Mouse (Mus musculus): ENCODE results near the gene Wdr73.

Wdr73 gene

GRCm38 (mm10) chr7:80860227-80860626 is 40.8 kb downstream of the Wdr73 start:
- intact Hi-C loops (cut with DNase I), result no loop called here

- intact Hi-C loops (cut with DNase I), result loop anchor here (2.0 kb wide), 1 partner anchor 300 kb away; no protein-coding TSS in a partner anchor
Measured at GRCm38 (mm10) chr7:80857181-80857580, 43.9 kb downstream of the Wdr73 start.

GRCm38 (mm10) chr7:80855316-80855715 is 45.8 kb downstream of the Wdr73 start:
- intact Hi-C loops (cut with DNase I), result no loop called here

- intact Hi-C loops (cut with DNase I), result no loop called here
Measured at GRCm38 (mm10) chr7:80853218-80853617, 47.9 kb downstream of the Wdr73 start.

- intact Hi-C loops (cut with DNase I), result no loop called here
Measured at GRCm38 (mm10) chr7:80850520-80850919, 50.5 kb downstream of the Wdr73 start.

GRCm38 (mm10) chr7:80849710-80850109 is 51.4 kb downstream of the Wdr73 start:
- intact Hi-C loops (cut with DNase I), result loop anchor here (2.0 kb wide), 1 partner anchor 109 kb away; no protein-coding TSS in a partner anchor

GRCm38 (mm10) chr7:80849267-80849666 is 51.8 kb downstream of the Wdr73 start:
- intact Hi-C loops (cut with DNase I), result loop anchor here (2.0 kb wide), 1 partner anchor 108 kb away; no protein-coding TSS in a partner anchor

GRCm38 (mm10) chr7:80846709-80847108 is 54.4 kb downstream of the Wdr73 start:
- intact Hi-C loops (cut with DNase I), result no loop called here

GRCm38 (mm10) chr7:80846280-80846678 is 54.8 kb downstream of the Wdr73 start:
- intact Hi-C loops (cut with DNase I), result no loop called here

GRCm38 (mm10) chr7:80845621-80846279 is 55.3 kb downstream of the Wdr73 start:
- intact Hi-C loops (cut with DNase I), result no loop called here

- intact Hi-C loops (cut with DNase I), result no loop called here
Measured at GRCm38 (mm10) chr7:80844691-80845090, 56.4 kb downstream of the Wdr73 start.

- intact Hi-C loops (cut with DNase I), result no loop called here
Measured at GRCm38 (mm10) chr7:80843910-80844640, 57.0 kb downstream of the Wdr73 start.

GRCm38 (mm10) chr7:80843176-80843575 is 57.9 kb downstream of the Wdr73 start:
- intact Hi-C loops (cut with DNase I), result no loop called here

- intact Hi-C loops (cut with DNase I), result no loop called here
Measured at GRCm38 (mm10) chr7:80842132-80842531, 58.9 kb downstream of the Wdr73 start.

GRCm38 (mm10) chr7:80840937-80841336 is 60.1 kb downstream of the Wdr73 start:
- intact Hi-C loops (cut with DNase I), result no loop called here

All from adrenal gland (tissue).